Mouse (Mus musculus) kidney, postnatal 4 days (tissue): Measurements from ENCODE around the gene Ptx3.
A peak's percentile ranks its signal among the peaks of the same experiment; 100 is the strongest.

Experiments used
- DNase-seq, 2 experiments: peaks; one replicate each; pipeline ENCODE4 v3.0.0; 2021; ENCODE audit warnings: mixed read lengths in 2 of 2

The Ptx3 gene

GRCm38 (mm10) chr3:66219655-66220191 is at the start of gene Ptx3:
Gene Ptx3 (plus strand): TSS chr3:66219910.
- DNase-seq, result peak; percentile 18 to 33

DNA sequence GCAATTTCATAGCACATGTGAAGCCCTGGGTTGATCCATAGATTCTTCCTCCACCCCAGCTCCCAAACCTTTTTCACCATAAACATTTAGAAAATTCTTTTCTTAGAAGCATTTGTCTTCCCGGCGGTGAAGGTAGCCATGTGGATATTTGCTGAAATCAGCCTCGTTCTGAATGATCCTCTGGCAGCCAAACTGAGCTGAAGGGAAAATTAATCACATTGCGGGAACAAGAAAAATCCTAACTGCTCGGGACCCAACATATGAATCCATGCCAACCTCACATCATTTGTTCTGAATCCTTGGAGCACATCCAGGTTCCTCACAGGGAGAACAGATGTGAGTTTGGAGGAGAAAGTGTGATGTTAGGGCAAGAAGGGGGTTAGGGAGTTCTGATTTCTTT is 46.8 kb upstream of the Ptx3 start:
- no peak for DNase-seq

DNA sequence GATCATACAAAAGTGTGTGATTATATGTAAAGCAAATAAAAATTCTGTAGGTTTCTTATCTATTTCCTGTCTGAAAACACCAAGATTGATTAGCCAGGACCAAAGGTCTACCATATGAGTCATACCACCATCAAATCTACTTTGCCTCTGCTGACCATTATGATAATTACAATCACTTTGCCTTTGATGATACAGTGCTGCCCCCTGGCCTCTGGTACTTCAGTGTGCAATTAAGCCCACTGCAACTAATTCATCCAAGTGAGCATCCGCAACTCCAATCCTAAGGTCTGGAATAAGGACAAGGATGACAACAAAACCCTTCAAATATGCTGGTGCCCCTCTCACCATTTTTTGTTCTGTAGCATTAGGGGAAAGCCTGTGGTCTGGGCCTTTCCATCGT is 40.1 kb upstream of the Ptx3 start:
- DNase-seq, result peak in 1 of 2 experiments; percentile 8

- no peak for DNase-seq
Measured at GRCm38 (mm10) chr3:66193910-66194562, 25.7 kb upstream of the Ptx3 start.

DNA sequence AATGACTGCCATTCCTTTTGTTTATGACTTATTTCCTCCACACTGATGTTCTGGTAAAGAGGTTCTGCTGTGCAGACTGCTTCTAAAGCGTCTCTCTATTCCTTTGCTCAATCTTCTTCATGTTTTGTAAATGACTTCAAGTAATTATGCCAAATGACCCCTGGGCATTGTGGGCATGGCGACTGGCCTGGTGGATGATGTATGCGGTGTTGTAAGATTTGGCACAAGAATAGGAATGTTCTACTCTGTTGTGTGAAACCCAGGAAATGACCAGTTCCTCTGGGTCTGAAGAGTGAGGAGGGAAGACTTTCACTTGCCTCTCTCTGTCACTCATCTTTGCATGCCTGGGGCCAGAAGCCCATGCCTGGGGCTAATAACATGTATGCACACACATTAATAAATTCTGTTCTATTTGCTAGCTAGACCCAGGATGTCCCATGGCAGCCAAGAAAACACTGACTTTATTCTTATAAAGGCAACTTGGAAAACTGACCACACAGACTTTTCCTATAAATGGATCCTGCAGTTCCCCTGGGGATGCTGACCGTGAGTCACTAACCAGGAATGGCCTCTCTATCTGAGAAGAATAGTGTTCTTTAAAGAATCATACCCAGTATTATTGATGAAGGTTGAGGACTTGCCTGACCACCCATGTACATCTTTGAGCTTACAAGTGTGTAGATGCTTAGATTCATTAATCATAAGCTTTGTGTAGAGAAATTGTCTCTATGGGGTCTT is 10.7 kb upstream of the Ptx3 start:
- no peak for DNase-seq

GRCm38 (mm10) chr3:66213524-66213923 is 6.2 kb upstream of the Ptx3 start:
- no peak for DNase-seq

- peak; percentile 11 to 20 for DNase-seq
Measured at GRCm38 (mm10) chr3:66215759-66216158, 4.0 kb upstream of the Ptx3 start.

GRCm38 (mm10) chr3:66220554-66221242 is 988 bp downstream of the Ptx3 start:
- DNase-seq, result peak; percentile 64 to 72

GRCm38 (mm10) chr3:66221243-66221611 is 1.5 kb downstream of the Ptx3 start:
- DNase-seq, result peak; percentile 68 to 77

- no peak for DNase-seq
Measured at GRCm38 (mm10) chr3:66224931-66225537, 5.3 kb downstream of the Ptx3 start.

- DNase-seq, result peak; percentile 12 to 19
Measured at GRCm38 (mm10) chr3:66236234-66236871, 16.6 kb downstream of the Ptx3 start.

DNA sequence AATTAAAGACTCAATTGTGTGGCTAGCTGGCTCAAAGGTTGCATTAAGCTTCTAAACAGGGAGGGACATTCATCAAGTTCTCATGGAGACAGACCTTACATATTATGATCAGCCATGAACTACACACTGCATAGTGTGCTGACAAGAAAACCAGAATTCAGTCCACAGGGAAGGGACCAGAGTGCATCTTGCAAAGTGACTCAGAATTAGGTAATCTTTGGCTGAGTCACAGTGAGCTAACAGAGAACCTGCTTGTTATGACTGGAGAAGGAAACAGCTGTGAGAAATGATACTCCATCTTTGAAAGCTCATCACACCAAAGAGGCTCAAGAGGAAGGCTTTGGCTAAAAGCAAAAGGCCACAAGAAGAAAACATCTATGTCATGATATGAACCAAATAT is 20.8 kb downstream of the Ptx3 start:
- DNase-seq, result no peak

DNA sequence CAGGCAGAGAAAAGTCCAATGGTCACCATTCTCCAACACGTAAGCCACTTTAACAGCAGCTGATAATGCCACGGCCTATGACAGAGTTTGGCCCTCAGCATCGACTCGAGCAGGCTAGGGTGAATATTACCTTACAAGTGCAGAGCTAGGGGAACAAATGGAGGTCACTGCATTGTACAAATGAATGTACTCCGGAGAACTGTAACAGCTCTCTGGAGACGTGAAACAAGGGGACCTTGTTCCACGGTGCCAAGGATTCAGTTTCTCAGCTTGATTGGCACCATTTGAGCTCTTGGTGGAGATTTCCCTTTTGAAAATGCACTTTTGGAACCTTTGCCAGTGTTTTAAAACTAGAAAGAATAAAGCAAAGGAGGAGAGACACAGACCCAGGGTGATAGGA is 32.1 kb downstream of the Ptx3 start:
- no peak for DNase-seq

DNA sequence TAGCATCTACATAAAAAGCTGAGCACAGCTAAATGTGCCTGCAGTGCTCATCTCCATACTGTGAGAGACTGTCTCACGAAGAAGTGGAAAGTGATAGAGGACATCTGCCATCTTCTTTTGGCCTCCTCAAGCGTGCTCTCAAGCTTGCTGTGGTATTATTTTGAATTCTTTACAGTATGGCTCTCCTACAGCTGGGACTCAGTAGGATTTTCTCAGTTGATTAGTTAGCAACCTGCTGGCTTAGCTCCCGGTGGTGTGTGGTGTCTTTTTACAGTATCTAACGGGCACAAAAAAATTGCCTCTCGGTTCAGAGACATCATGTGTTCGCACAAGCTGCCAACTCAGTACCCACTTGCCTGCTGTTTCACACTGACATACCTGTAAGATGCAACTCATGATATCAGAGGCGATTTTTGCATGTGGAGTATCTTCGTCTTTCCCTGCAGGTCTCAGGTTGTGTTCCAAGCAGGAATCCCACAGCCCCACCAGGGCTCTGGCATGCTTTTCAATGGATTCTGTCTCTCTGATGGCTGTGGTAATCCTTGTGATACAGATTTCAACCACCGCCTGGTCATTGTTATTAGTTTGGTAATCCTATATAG is 34.9 kb downstream of the Ptx3 start:
- no peak for DNase-seq

DNA sequence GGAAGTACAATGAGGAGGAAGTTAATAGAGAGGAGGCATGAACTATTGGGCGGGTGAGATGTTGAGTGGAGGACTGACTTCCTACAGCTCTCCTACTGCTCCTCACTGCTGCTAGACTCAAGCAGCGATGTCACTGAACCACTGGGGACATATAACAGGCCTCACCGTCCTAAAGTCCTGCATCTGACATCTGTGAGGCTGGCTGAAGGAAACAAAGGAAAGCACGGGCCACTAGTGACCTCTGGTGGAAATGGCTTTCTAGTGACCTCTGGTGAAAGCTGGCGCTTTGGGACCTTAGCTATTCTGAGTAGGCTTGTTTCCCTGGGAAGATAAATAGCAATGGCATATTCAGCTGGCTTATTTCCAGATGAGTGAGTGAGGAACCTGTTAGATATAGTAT is 42.6 kb downstream of the Ptx3 start:
- peak; percentile 40 to 46 for DNase-seq

DNA sequence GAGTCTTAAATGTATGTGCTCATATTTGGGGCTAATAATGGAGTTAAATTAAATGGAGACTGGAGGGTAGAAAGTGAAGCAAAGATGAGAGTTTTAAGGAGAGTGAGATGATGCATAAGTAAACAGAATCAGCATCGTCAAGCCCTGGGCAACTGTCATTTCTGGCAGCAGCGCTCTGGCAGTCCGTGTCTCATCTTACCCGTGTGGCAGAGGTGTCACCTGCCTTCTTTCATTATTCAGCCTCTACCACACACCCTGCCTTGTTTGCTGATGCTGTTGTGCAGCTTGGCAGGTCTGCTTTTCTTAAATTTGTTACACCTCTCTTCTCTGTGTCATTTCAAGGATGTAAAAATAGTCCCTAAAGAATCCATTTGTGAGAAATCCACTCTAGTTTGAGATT is 43.6 kb downstream of the Ptx3 start:
- no peak for DNase-seq
